Mouse (Mus musculus) activated CD4-positive, CD25-positive, alpha-beta regulatory T cell, adult 4 months (primary cell): ENCODE data around the gene Bri3. TPM values are rescaled to one million over a fixed set of nuclear protein-coding genes. Genes with fewer than 3 reads are reported as not detected.

Experiments used
- ATAC-seq: one replicate; pipeline ENCODE4 v1.8.0; 2017
- polyA plus RNA-seq, 2 experiments: library from polyadenylated mRNA; unstranded; fragments of 100-300 nt; shearing (Covaris generic); gene quantifications; one replicate each; pipeline ENCODE4 v1.2.1; 2017

The Bri3 gene
- polyA plus RNA-seq, 2 experiments from 2014 or later, result 2.5 to 4.7 TPM

- no peak for ATAC-seq
Observed at GRCm38 (mm10) chr5:144439286-144440040, 195.2 kb downstream of the Bri3 start.

- no peak for ATAC-seq
Observed at GRCm38 (mm10) chr5:144441831-144442271, 197.6 kb downstream of the Bri3 start.

- no peak for ATAC-seq
Observed at GRCm38 (mm10) chr5:144446475-144447225, 202.4 kb downstream of the Bri3 start.

- no peak for ATAC-seq
Observed at GRCm38 (mm10) chr5:144447226-144447616, 203.0 kb downstream of the Bri3 start.

- no peak for ATAC-seq
Observed at GRCm38 (mm10) chr5:144447975-144448374, 203.7 kb downstream of the Bri3 start.

- ATAC-seq, result no peak
Observed at GRCm38 (mm10) chr5:144452776-144453455, 208.7 kb downstream of the Bri3 start.

GRCm38 (mm10) chr5:144457623-144458287, 213.5 kb downstream of the Bri3 start:
- ATAC-seq, result no peak

- no peak for ATAC-seq
Observed at GRCm38 (mm10) chr5:144466987-144467386, 222.8 kb downstream of the Bri3 start.

GRCm38 (mm10) chr5:144473056-144473455, 228.8 kb downstream of the Bri3 start:
- no peak for ATAC-seq

GRCm38 (mm10) chr5:144479677-144480171, 235.5 kb downstream of the Bri3 start:
- no peak for ATAC-seq

- no peak for ATAC-seq
Observed at GRCm38 (mm10) chr5:144483659-144484375, 239.6 kb downstream of the Bri3 start.

GRCm38 (mm10) chr5:144491308-144491707, 247.1 kb downstream of the Bri3 start:
- no peak for ATAC-seq

Other genes starting within 250 kb of the Bri3 start
- gene Ccz1, start 229.6 kb upstream of the Bri3 start, polyA plus RNA-seq, result 10 to 100 TPM; 37.5 to 38.6 TPM
- not detected for gene Ocm, start 217.8 kb upstream of the Bri3 start, polyA plus RNA-seq
- 1 to 10 TPM; 3.7 to 4.3 TPM for gene Lmtk2, start 144.0 kb upstream of the Bri3 start, polyA plus RNA-seq
- gene Bhlha15, start 54.2 kb upstream of the Bri3 start, polyA plus RNA-seq, result under 1 TPM in 1 of 2 experiments, not detected in 1; 0.09 TPM
- 10 to 100 TPM; 68.3 to 97.8 TPM for gene Tecpr1, start 20.8 kb upstream of the Bri3 start, polyA plus RNA-seq
- gene Baiap2l1, start 113.7 kb downstream of the Bri3 start, polyA plus RNA-seq, result under 1 TPM; 0.70 to 0.87 TPM